In the genomic region with DNA sequence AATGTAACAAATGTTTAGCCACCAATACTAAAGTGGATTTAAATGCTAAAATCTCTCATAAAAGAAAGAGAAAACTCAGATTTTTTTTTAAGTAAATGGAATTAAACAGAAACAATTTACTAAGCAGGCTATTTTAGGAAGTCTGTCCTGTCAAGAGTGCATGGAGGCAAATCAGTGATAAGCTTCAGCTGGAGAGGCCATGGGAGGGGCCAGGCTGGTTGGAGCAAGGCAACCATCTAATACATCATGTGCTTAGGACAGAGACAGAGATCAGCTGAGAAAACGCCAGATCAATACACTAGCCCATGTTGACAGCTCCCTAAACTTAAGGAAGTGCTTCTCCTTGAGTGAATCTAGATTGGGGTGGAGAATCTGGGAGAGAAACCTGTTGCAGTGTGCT, we compare ENCODE assay signal across 16 mouse cellular contexts.
DNase-seq lines count a peak whose midpoint lies in the region; ATAC-seq lines count a peak whose summit lies in the region.
"Had no signal": no experiment of that assay in that cellular context is flagged by ENCODE, and none has a peak within 500 bp of the region (broad histone marks: within the 10 kb centered on the region; RNA-seq: fewer than 3 reads in every experiment).

No protein-coding gene starts in this region.

- no peak overlapping the region for H3K9ac ChIP-seq in heart, embryonic 13.5 days
- H3K9ac ChIP-seq in hindbrain, embryonic 13.5 days = no peak overlapping the region
- H3K9ac ChIP-seq in forebrain, embryonic 11.5 days (ENCODE audit: low read length) = no peak overlapping the region
- H3K9ac ChIP-seq: hindbrain, embryonic 15.5 days; limb, embryonic 13.5 days had no signal

- H3K27me3 ChIP-seq in heart, embryonic 10.5 days (ENCODE audit: insufficient read depth, poor library complexity, severe bottlenecking) = no peaks in the 10 kb centered on the region
- H3K27me3 ChIP-seq in heart, embryonic 13.5 days (replicated peaks) = no peaks in the 10 kb centered on the region
- no peaks in the 10 kb centered on the region for H3K27me3 ChIP-seq in hindbrain, embryonic 13.5 days
- no peaks in the 10 kb centered on the region for H3K27me3 ChIP-seq in forebrain, embryonic 11.5 days (ENCODE audit: control insufficient read depth, insufficient read depth, low read length)
- H3K27me3 ChIP-seq: hindbrain, embryonic 15.5 days; limb, embryonic 13.5 days had no signal

- H3K4me2 ChIP-seq in heart, embryonic 13.5 days = peak overlapping the region; percentile 33
- H3K4me2 ChIP-seq in hindbrain, embryonic 13.5 days = no peak overlapping the region
- no peak overlapping the region for H3K4me2 ChIP-seq in forebrain, embryonic 11.5 days (ENCODE audit: low read depth, low read length, severe bottlenecking)
- H3K4me2 ChIP-seq: hindbrain, embryonic 15.5 days; limb, embryonic 13.5 days had no signal

- H3K4me1 ChIP-seq in heart, embryonic 10.5 days = peaks cover 11% of the 10 kb centered on the region; the same call in 1 of the 2 replicates
- peaks cover 22% of the 10 kb centered on the region for H3K4me1 ChIP-seq in heart, embryonic 13.5 days
- H3K4me1 ChIP-seq in hindbrain, embryonic 13.5 days (replicated peaks) = no peaks in the 10 kb centered on the region
- no peaks in the 10 kb centered on the region for H3K4me1 ChIP-seq in forebrain, embryonic 11.5 days (replicated peaks; ENCODE audit: control insufficient read depth, insufficient read depth, low read length)
- H3K4me1 ChIP-seq: limb, embryonic 13.5 days; midbrain, embryonic 10.5 days had no signal

- 24% methylated on average over 1 of the region's 1 CpGs for WGBS in heart, embryonic 10.5 days
- 24% methylated on average over 1 of the region's 1 CpGs for WGBS in heart, embryonic 13.5 days
- WGBS in hindbrain, embryonic 13.5 days = 68% methylated on average over 1 of the region's 1 CpGs
- 83% methylated on average over 1 of the region's 1 CpGs for WGBS in forebrain, embryonic 11.5 days

- ATAC-seq in heart, embryonic 13.5 days (ENCODE audit: extremely low read depth, insufficient number of reproducible peaks, low FRiP score, low TSS enrichment) = no peak
- ATAC-seq in hindbrain, embryonic 13.5 days (ENCODE audit: low FRiP score) = no peak
- no peak for ATAC-seq in forebrain, embryonic 11.5 days (replicated peaks; ENCODE audit: low FRiP score)
- ATAC-seq: forebrain, embryonic 16.5 days had no signal

- H3K4me3 ChIP-seq in heart, embryonic 10.5 days = no peak overlapping the region
- H3K4me3 ChIP-seq in heart, embryonic 13.5 days = no peak overlapping the region
- H3K4me3 ChIP-seq in hindbrain, embryonic 13.5 days = no peak overlapping the region
- no peak overlapping the region for H3K4me3 ChIP-seq in forebrain, embryonic 11.5 days (ENCODE audit: low read depth, low read length)
- H3K4me3 ChIP-seq: hindbrain, embryonic 15.5 days; limb, embryonic 13.5 days; midbrain, embryonic 10.5 days had no signal

- no peak overlapping the region for H3K27ac ChIP-seq in heart, embryonic 10.5 days
- no peak overlapping the region for H3K27ac ChIP-seq in heart, embryonic 13.5 days (replicated peaks)
- no peak overlapping the region for H3K27ac ChIP-seq in hindbrain, embryonic 13.5 days
- H3K27ac ChIP-seq in forebrain, embryonic 11.5 days (ENCODE audit: low read depth, low read length) = no peak overlapping the region
- H3K27ac ChIP-seq: hindbrain, embryonic 15.5 days; limb, embryonic 13.5 days; midbrain, embryonic 10.5 days had no signal

- H3K36me3 ChIP-seq in heart, embryonic 10.5 days = no peaks in the 10 kb centered on the region
- no peaks in the 10 kb centered on the region for H3K36me3 ChIP-seq in heart, embryonic 13.5 days
- H3K36me3 ChIP-seq in hindbrain, embryonic 13.5 days = no peaks in the 10 kb centered on the region
- no peaks in the 10 kb centered on the region for H3K36me3 ChIP-seq in forebrain, embryonic 11.5 days (ENCODE audit: control insufficient read depth, insufficient read depth, low read length)
- H3K36me3 ChIP-seq: hindbrain, embryonic 15.5 days; limb, embryonic 13.5 days; midbrain, embryonic 10.5 days had no signal

- H3K9me3 ChIP-seq in heart, embryonic 10.5 days = no peaks in the 10 kb centered on the region
- H3K9me3 ChIP-seq in heart, embryonic 13.5 days = no peaks in the 10 kb centered on the region
- H3K9me3 ChIP-seq in hindbrain, embryonic 13.5 days = no peaks in the 10 kb centered on the region
- no peaks in the 10 kb centered on the region for H3K9me3 ChIP-seq in forebrain, embryonic 11.5 days (ENCODE audit: control insufficient read depth, low read length)
- H3K9me3 ChIP-seq: hindbrain, embryonic 15.5 days; limb, embryonic 13.5 days; midbrain, embryonic 10.5 days had no signal

- peak; percentile 97 for DNase-seq in heart, adult 11 months
- no peak for DNase-seq in heart, embryonic 10.5 days (ENCODE audit: low spot score)
- DNase-seq in kidney, adult 9 months = peak; percentile 3
- DNase-seq in lung, postnatal 10 days = peak; percentile 22
- no peak for DNase-seq in T-cell, adult 2 months (ENCODE audit: low spot score)
- no peak for DNase-seq in forebrain, embryonic 11.5 days (ENCODE audit: low spot score)
- DNase-seq: cerebellum, adult 2 months; gastrocnemius, postnatal 10 days; right cerebral cortex, postnatal 25 days; thymus, postnatal 14 days had no signal

Comparison
In these comparisons a context has a peak if more than half of its experiments do, and no peak if none do; other contexts are left out.
1. DNase-seq: peak in heart, adult 11 months (single experiment), kidney, adult 9 months (single experiment) and lung, postnatal 10 days (single experiment); none in heart, embryonic 10.5 days (single experiment), T-cell, adult 2 months (single experiment) and forebrain, embryonic 11.5 days (single experiment).